In the genomic region with DNA sequence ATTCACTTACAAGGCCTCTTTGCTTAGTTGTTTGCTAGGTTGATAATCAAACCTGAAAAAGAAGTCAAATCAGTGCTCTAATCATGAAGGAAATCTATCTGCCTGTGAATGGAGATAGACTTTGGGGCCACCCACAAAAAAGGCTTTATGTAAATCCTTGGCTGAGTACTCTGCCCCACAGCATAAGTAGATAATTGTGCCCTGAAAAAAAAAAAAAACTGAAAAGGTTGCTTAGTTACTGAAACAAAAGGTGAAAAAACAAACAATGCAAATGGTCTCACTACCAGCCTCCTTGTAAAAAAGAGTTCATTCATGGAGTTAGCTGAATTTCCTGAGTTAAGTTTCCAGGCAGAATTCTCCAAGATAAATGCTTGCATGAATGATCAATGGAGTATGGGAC, we compare ENCODE assay signal across 38 mouse cellular contexts. TPM values are rescaled to one million over a fixed set of nuclear protein-coding genes. Genes with fewer than 3 reads are reported as not detected.
DNase-seq lines count a peak whose midpoint lies in the region; ATAC-seq and TF ChIP-seq lines count a peak whose summit lies in the region.
"Had no signal": no experiment of that assay in that cellular context is flagged by ENCODE, and none has a peak within 500 bp of the region (broad histone marks: within the 10 kb centered on the region; RNA-seq: fewer than 3 reads in every experiment).

No protein-coding gene starts in this region.

- no peak for TF ChIP-seq CTCF in intestine, postnatal 0 days (IDR thresholded peaks at IDR 0.05; ENCODE audit: low read depth)

- H3K4me1 ChIP-seq in embryonic facial prominence, embryonic 11.5 days (ENCODE audit: control insufficient read depth, insufficient read depth, low read length), result no peaks in the 10 kb centered on the region
- no peaks in the 10 kb centered on the region for H3K4me1 ChIP-seq in embryonic facial prominence, embryonic 10.5 days
- H3K4me1 ChIP-seq in hindbrain, embryonic 14.5 days (replicated peaks; ENCODE audit: control insufficient read depth, insufficient read depth, low read length), result no peaks in the 10 kb centered on the region
- H3K4me1 ChIP-seq in hindbrain, embryonic 16.5 days (ENCODE audit: control insufficient read depth, insufficient read depth, low read depth, low read length), result no peaks in the 10 kb centered on the region
- no peaks in the 10 kb centered on the region for H3K4me1 ChIP-seq in midbrain, embryonic 14.5 days (ENCODE audit: control insufficient read depth, insufficient read depth, low read length)
- H3K4me1 ChIP-seq in intestine, postnatal 0 days (replicated peaks; ENCODE audit: control insufficient read depth, insufficient read depth, low read length), result no peaks in the 10 kb centered on the region
- H3K4me1 ChIP-seq: heart, embryonic 15.5 days; hindbrain, embryonic 13.5 days; kidney, embryonic 15.5 days; limb, embryonic 13.5 days; lung, embryonic 15.5 days; megakaryocyte, embryonic 14.5 days had no signal

- H3K4me2 ChIP-seq in embryonic facial prominence, embryonic 11.5 days (ENCODE audit: low read depth, low read length), result no peak overlapping the region
- no peak overlapping the region for H3K4me2 ChIP-seq in hindbrain, embryonic 14.5 days (replicated peaks)
- no peak overlapping the region for H3K4me2 ChIP-seq in hindbrain, embryonic 16.5 days (ENCODE audit: low read length)
- no peak overlapping the region for H3K4me2 ChIP-seq in midbrain, embryonic 14.5 days (ENCODE audit: low read length)
- no peak overlapping the region for H3K4me2 ChIP-seq in intestine, postnatal 0 days (replicated peaks; ENCODE audit: low read depth)
- H3K4me2 ChIP-seq: heart, embryonic 15.5 days; hindbrain, embryonic 13.5 days; kidney, embryonic 15.5 days; limb, embryonic 13.5 days; liver, embryonic 11.5 days; lung, embryonic 15.5 days had no signal

- no peak overlapping the region for H3K9ac ChIP-seq in embryonic facial prominence, embryonic 11.5 days (replicated peaks; ENCODE audit: low read length)
- no peak overlapping the region for H3K9ac ChIP-seq in hindbrain, embryonic 14.5 days
- no peak overlapping the region for H3K9ac ChIP-seq in hindbrain, embryonic 16.5 days (ENCODE audit: low read depth, low read length)
- no peak overlapping the region for H3K9ac ChIP-seq in midbrain, embryonic 14.5 days (replicated peaks; ENCODE audit: low read length)
- H3K9ac ChIP-seq in intestine, postnatal 0 days (ENCODE audit: low read depth, low read length), result no peak overlapping the region
- H3K9ac ChIP-seq: heart, embryonic 15.5 days; hindbrain, embryonic 13.5 days; kidney, embryonic 15.5 days; limb, embryonic 13.5 days; lung, embryonic 15.5 days had no signal

- H3K4me3 ChIP-seq in embryonic facial prominence, embryonic 11.5 days (ENCODE audit: low read depth, low read length), result no peak overlapping the region
- no peak overlapping the region for H3K4me3 ChIP-seq in embryonic facial prominence, embryonic 10.5 days
- no peak overlapping the region for H3K4me3 ChIP-seq in hindbrain, embryonic 14.5 days (replicated peaks; ENCODE audit: low read length)
- H3K4me3 ChIP-seq in hindbrain, embryonic 16.5 days (ENCODE audit: low read length), result no peak overlapping the region
- no peak overlapping the region for H3K4me3 ChIP-seq in midbrain, embryonic 14.5 days (replicated peaks; ENCODE audit: low read depth, low read length)
- no peak overlapping the region for H3K4me3 ChIP-seq in intestine, postnatal 0 days (ENCODE audit: low read depth, low read length)
- H3K4me3 ChIP-seq: heart, embryonic 15.5 days; hindbrain, embryonic 13.5 days; kidney, embryonic 15.5 days; layer of hippocampus, adult 2 months; limb, embryonic 13.5 days; lung, embryonic 15.5 days; megakaryocyte, embryonic 14.5 days had no signal

- DNase-seq in embryonic facial prominence, embryonic 11.5 days (ENCODE audit: low spot score), result peak; percentile 7
- DNase-seq in embryonic facial prominence, embryonic 10.5 days (ENCODE audit: low spot score), result no peak
- peak; percentile 38 for DNase-seq in hindbrain, embryonic 14.5 days (ENCODE audit: low spot score)
- DNase-seq in Muller cell, postnatal 12 days (ENCODE audit: inconsistent ontology term), result peak; percentile 84
- peak; percentile 15 for DNase-seq in midbrain, embryonic 14.5 days
- DNase-seq in adrenal gland, adult 8-10 months, result no peak
- DNase-seq: adrenal gland, adult 2 months; cerebellum, adult 8-10 months; cerebellum, postnatal 25 days; gastrocnemius, postnatal 14 days; kidney, adult 18-20 months; kidney, postnatal 25 days; lung, postnatal 4 days; right cerebral cortex, postnatal 4 days; thymus, adult 2 months; thymus, postnatal 36 days had no signal

- H3K36me3 ChIP-seq in embryonic facial prominence, embryonic 11.5 days (replicated peaks; ENCODE audit: control insufficient read depth, insufficient read depth, low read depth, low read length), result no peaks in the 10 kb centered on the region
- H3K36me3 ChIP-seq in embryonic facial prominence, embryonic 10.5 days (replicated peaks), result no peaks in the 10 kb centered on the region
- H3K36me3 ChIP-seq in hindbrain, embryonic 14.5 days (replicated peaks; ENCODE audit: control insufficient read depth, insufficient read depth), result no peaks in the 10 kb centered on the region
- H3K36me3 ChIP-seq in hindbrain, embryonic 16.5 days (ENCODE audit: control insufficient read depth, insufficient read depth, low read length), result no peaks in the 10 kb centered on the region
- no peaks in the 10 kb centered on the region for H3K36me3 ChIP-seq in midbrain, embryonic 14.5 days (ENCODE audit: control insufficient read depth, insufficient read depth, low read length)
- H3K36me3 ChIP-seq in intestine, postnatal 0 days (ENCODE audit: control insufficient read depth, insufficient read depth), result no peaks in the 10 kb centered on the region
- H3K36me3 ChIP-seq: heart, embryonic 15.5 days; hindbrain, embryonic 13.5 days; kidney, embryonic 15.5 days; limb, embryonic 13.5 days; lung, embryonic 15.5 days had no signal

- no peak overlapping the region for H3K27ac ChIP-seq in embryonic facial prominence, embryonic 11.5 days (replicated peaks; ENCODE audit: low read depth, low read length)
- H3K27ac ChIP-seq in embryonic facial prominence, embryonic 10.5 days (replicated peaks), result no peak overlapping the region
- H3K27ac ChIP-seq in hindbrain, embryonic 14.5 days, result no peak overlapping the region
- H3K27ac ChIP-seq in hindbrain, embryonic 16.5 days (ENCODE audit: low read depth, low read length), result no peak overlapping the region
- no peak overlapping the region for H3K27ac ChIP-seq in midbrain, embryonic 14.5 days (replicated peaks; ENCODE audit: low read depth, low read length)
- H3K27ac ChIP-seq in intestine, postnatal 0 days (ENCODE audit: low read depth, low read length), result no peak overlapping the region
- H3K27ac ChIP-seq: heart, embryonic 15.5 days; hindbrain, embryonic 13.5 days; kidney, embryonic 15.5 days; layer of hippocampus, adult 2 months; limb, embryonic 13.5 days; lung, embryonic 15.5 days had no signal

- ATAC-seq in embryonic facial prominence, embryonic 11.5 days (replicated peaks; ENCODE audit: insufficient number of reproducible peaks, low FRiP score, low TSS enrichment, low read depth), result no peak
- ATAC-seq in hindbrain, embryonic 14.5 days (ENCODE audit: low FRiP score), result no peak
- no peak for ATAC-seq in hindbrain, embryonic 16.5 days
- ATAC-seq in midbrain, embryonic 14.5 days (ENCODE audit: low FRiP score, low TSS enrichment), result no peak
- ATAC-seq in intestine, postnatal 0 days, result no peak
- ATAC-seq: activated CD4-positive, CD25-positive, alpha-beta regulatory T cell, adult 4 months; inflammation-experienced regulatory T-cells, adult 6 months had no signal

- no peaks in the 10 kb centered on the region for H3K9me3 ChIP-seq in embryonic facial prominence, embryonic 11.5 days (replicated peaks; ENCODE audit: control insufficient read depth, low read length)
- no peaks in the 10 kb centered on the region for H3K9me3 ChIP-seq in embryonic facial prominence, embryonic 10.5 days
- no peaks in the 10 kb centered on the region for H3K9me3 ChIP-seq in hindbrain, embryonic 14.5 days (ENCODE audit: control insufficient read depth, low read length)
- H3K9me3 ChIP-seq in hindbrain, embryonic 16.5 days (ENCODE audit: control insufficient read depth, low read length), result no peaks in the 10 kb centered on the region
- H3K9me3 ChIP-seq in midbrain, embryonic 14.5 days (ENCODE audit: control insufficient read depth, low read length), result no peaks in the 10 kb centered on the region
- no peaks in the 10 kb centered on the region for H3K9me3 ChIP-seq in intestine, postnatal 0 days (ENCODE audit: control insufficient read depth)
- H3K9me3 ChIP-seq: heart, embryonic 15.5 days; hindbrain, embryonic 13.5 days; kidney, embryonic 15.5 days; limb, embryonic 13.5 days; lung, embryonic 15.5 days; megakaryocyte, embryonic 14.5 days had no signal

- no peaks in the 10 kb centered on the region for H3K27me3 ChIP-seq in embryonic facial prominence, embryonic 11.5 days (ENCODE audit: control insufficient read depth, insufficient read depth, low read length)
- no peaks in the 10 kb centered on the region for H3K27me3 ChIP-seq in embryonic facial prominence, embryonic 10.5 days (replicated peaks; ENCODE audit: low read depth, poor library complexity, severe bottlenecking)
- H3K27me3 ChIP-seq in hindbrain, embryonic 14.5 days (ENCODE audit: control insufficient read depth, insufficient read depth, low read length), result no peaks in the 10 kb centered on the region
- no peaks in the 10 kb centered on the region for H3K27me3 ChIP-seq in hindbrain, embryonic 16.5 days (replicated peaks; ENCODE audit: control insufficient read depth, insufficient read depth, low read length)
- H3K27me3 ChIP-seq in midbrain, embryonic 14.5 days (ENCODE audit: control insufficient read depth, insufficient read depth, low read length), result no peaks in the 10 kb centered on the region
- H3K27me3 ChIP-seq in intestine, postnatal 0 days (replicated peaks; ENCODE audit: control insufficient read depth, insufficient read depth, low read length), result no peaks in the 10 kb centered on the region
- H3K27me3 ChIP-seq: heart, embryonic 15.5 days; hindbrain, embryonic 13.5 days; kidney, embryonic 15.5 days; limb, embryonic 13.5 days; lung, embryonic 15.5 days; megakaryocyte, embryonic 14.5 days had no signal

RNA-seq across cellular contexts. Expression of gene Prr9, which starts 13.0 kb away (rescaled TPM):
- not detected in 2 replicates for polyA plus RNA-seq in embryonic facial prominence, embryonic 11.5 days (2014; fragmentation: Nextera tagmentation; extraction: Ambion mirVana)
- not detected in 2 replicates for polyA plus RNA-seq in embryonic facial prominence, embryonic 10.5 days (2016; fragmentation: Nextera tagmentation; extraction: Ambion mirVana)
- polyA plus RNA-seq in hindbrain, embryonic 14.5 days (2014; fragmentation: Nextera tagmentation; extraction: Ambion mirVana), result not detected in 2 replicates
- not detected in 2 replicates for polyA plus RNA-seq in hindbrain, embryonic 16.5 days (2015; fragmentation: Nextera tagmentation; extraction: Ambion mirVana)
- polyA plus RNA-seq in midbrain, embryonic 14.5 days (2014; fragmentation: Nextera tagmentation; extraction: Ambion mirVana), result not detected in 2 replicates
- not detected for total RNA-seq in adrenal gland, adult 8-10 months (2022)
- polyA plus RNA-seq in intestine, postnatal 0 days (2015; fragmentation: Nextera tagmentation; extraction: Ambion mirVana), result not detected in 2 replicates
- total RNA-seq: adrenal gland, adult 2 months; adrenal gland, postnatal 4 days; gastrocnemius, postnatal 14 days; granulocyte monocyte progenitor cell, adult 5-6 weeks; heart, postnatal 25 days; layer of hippocampus, adult 2 months; layer of hippocampus, postnatal 14 days; left cerebral cortex, adult 8-10 months; left cerebral cortex, postnatal 36 days; neutrophil, adult 5-6 weeks had no signal
- polyA plus RNA-seq: adrenal gland, adult 2 months; heart, embryonic 15.5 days; hindbrain, embryonic 13.5 days; inflammation-experienced regulatory T-cells, adult 6 months; kidney, embryonic 15.5 days; limb, embryonic 13.5 days; liver, embryonic 11.5 days; liver, embryonic 16.5 days; lung, embryonic 15.5 days; neural tube, embryonic 11.5 days; spleen, adult 2 months; thymus, adult 2 months had no signal

RNA-seq across cellular contexts. Expression of gene Lor, which starts 27.8 kb away (rescaled TPM):
- polyA plus RNA-seq in embryonic facial prominence, embryonic 11.5 days (2014; fragmentation: Nextera tagmentation; extraction: Ambion mirVana), result 0.31 and 0.69 TPM in 2 replicates
- polyA plus RNA-seq in embryonic facial prominence, embryonic 10.5 days (2016; fragmentation: Nextera tagmentation; extraction: Ambion mirVana), result 0.19 and 0.26 TPM in 2 replicates
- 6.0 and 7.3 TPM in 2 replicates for polyA plus RNA-seq in hindbrain, embryonic 14.5 days (2014; fragmentation: Nextera tagmentation; extraction: Ambion mirVana)
- 6.7 and 7.9 TPM in 2 replicates for polyA plus RNA-seq in hindbrain, embryonic 16.5 days (2015; fragmentation: Nextera tagmentation; extraction: Ambion mirVana)
- 3.4 and 4.8 TPM in 2 replicates for polyA plus RNA-seq in midbrain, embryonic 14.5 days (2014; fragmentation: Nextera tagmentation; extraction: Ambion mirVana)
- under 1 TPM in 1 of 4 experiments, not detected in 3; 0.17 TPM for total RNA-seq in adrenal gland, adult 8-10 months (2022)
- 1.1 and 1.5 TPM in 2 replicates for polyA plus RNA-seq in intestine, postnatal 0 days (2015; fragmentation: Nextera tagmentation; extraction: Ambion mirVana)
- total RNA-seq: gastrocnemius, postnatal 14 days; granulocyte monocyte progenitor cell, adult 5-6 weeks; heart, postnatal 25 days; neutrophil, adult 5-6 weeks had no signal
- polyA plus RNA-seq: activated CD4-positive, CD25-positive, alpha-beta regulatory T cell, adult 4 months; inflammation-experienced regulatory T-cells, adult 6 months; liver, embryonic 16.5 days had no signal

RNA-seq across cellular contexts. Expression of gene Lelp1, which starts 31.8 kb away (rescaled TPM):
- polyA plus RNA-seq in embryonic facial prominence, embryonic 11.5 days (2014; fragmentation: Nextera tagmentation; extraction: Ambion mirVana), result not detected in 2 replicates
- not detected in 2 replicates for polyA plus RNA-seq in embryonic facial prominence, embryonic 10.5 days (2016; fragmentation: Nextera tagmentation; extraction: Ambion mirVana)
- not detected in 2 replicates for polyA plus RNA-seq in hindbrain, embryonic 14.5 days (2014; fragmentation: Nextera tagmentation; extraction: Ambion mirVana)
- polyA plus RNA-seq in hindbrain, embryonic 16.5 days (2015; fragmentation: Nextera tagmentation; extraction: Ambion mirVana), result not detected in 2 replicates
- polyA plus RNA-seq in midbrain, embryonic 14.5 days (2014; fragmentation: Nextera tagmentation; extraction: Ambion mirVana), result not detected in 2 replicates
- not detected for total RNA-seq in adrenal gland, adult 8-10 months (2022)
- not detected in 2 replicates for polyA plus RNA-seq in intestine, postnatal 0 days (2015; fragmentation: Nextera tagmentation; extraction: Ambion mirVana)
- total RNA-seq: adrenal gland, adult 2 months; adrenal gland, postnatal 4 days; gastrocnemius, postnatal 14 days; granulocyte monocyte progenitor cell, adult 5-6 weeks; heart, postnatal 25 days; layer of hippocampus, adult 2 months; layer of hippocampus, postnatal 14 days; left cerebral cortex, adult 8-10 months; left cerebral cortex, postnatal 36 days; neutrophil, adult 5-6 weeks had no signal
- polyA plus RNA-seq: activated CD4-positive, CD25-positive, alpha-beta regulatory T cell, adult 4 months; adrenal gland, adult 2 months; heart, embryonic 15.5 days; hindbrain, embryonic 13.5 days; inflammation-experienced regulatory T-cells, adult 6 months; kidney, embryonic 15.5 days; limb, embryonic 13.5 days; liver, embryonic 11.5 days; liver, embryonic 16.5 days; lung, embryonic 15.5 days; neural tube, embryonic 11.5 days; spleen, adult 2 months; thymus, adult 2 months had no signal

Comparison
In these comparisons a context has a peak if more than half of its experiments do, and no peak if none do; other contexts are left out.
1. DNase-seq: peak in embryonic facial prominence, embryonic 11.5 days (single experiment), hindbrain, embryonic 14.5 days (single experiment), Muller cell, postnatal 12 days (single experiment) and midbrain, embryonic 14.5 days (single experiment); none in embryonic facial prominence, embryonic 10.5 days (single experiment) and adrenal gland, adult 8-10 months (single experiment).